Mouse (Mus musculus): ENCODE measurements around the gene Cyp2b10.
A peak's percentile ranks its signal among the peaks of the same experiment; 100 is the strongest.
"Not testable (repeated sequence)": the region's sequence is repeated elsewhere in the genome, so short reads cannot be mapped to it uniquely, and the experiment has no call there.

The Cyp2b10 gene

GRCm38 (mm10) chr7:25897411-25897810 is at the start of gene Cyp2b10:
Cyp2b10 (plus strand) TSS chr7:25897620.
- no peak for DNase-seq

GRCm38 (mm10) chr7:25847722-25848443 is 49.5 kb upstream of the Cyp2b10 start:
- DNase-seq = peak; percentile 80

- no peak for DNase-seq
These were observed 49.0 kb upstream of the Cyp2b10 start for GRCm38 (mm10) chr7:25848444-25848812.

GRCm38 (mm10) chr7:25855082-25855481 is 42.3 kb upstream of the Cyp2b10 start:
- peak; percentile 37 for DNase-seq

- no peak for DNase-seq
These were observed 37.2 kb upstream of the Cyp2b10 start for GRCm38 (mm10) chr7:25859962-25860870.

- DNase-seq = no peak
These were observed 35.1 kb upstream of the Cyp2b10 start for GRCm38 (mm10) chr7:25862365-25862764.

GRCm38 (mm10) chr7:25863756-25864155 is 33.7 kb upstream of the Cyp2b10 start:
- DNase-seq = no peak

- no peak for DNase-seq
These were observed 32.6 kb upstream of the Cyp2b10 start for GRCm38 (mm10) chr7:25864861-25865260.

- no peak for DNase-seq
These were observed 27.6 kb upstream of the Cyp2b10 start for GRCm38 (mm10) chr7:25869789-25870188.

GRCm38 (mm10) chr7:25872624-25873023 is 24.8 kb upstream of the Cyp2b10 start:
- DNase-seq = no peak

GRCm38 (mm10) chr7:25878735-25879134 is 18.7 kb upstream of the Cyp2b10 start:
- no peak for DNase-seq

- not testable (repeated sequence) for DNase-seq
These were observed 16.7 kb upstream of the Cyp2b10 start for GRCm38 (mm10) chr7:25880721-25881120.

- DNase-seq = no peak
These were observed 13.1 kb upstream of the Cyp2b10 start for GRCm38 (mm10) chr7:25884272-25884671.

GRCm38 (mm10) chr7:25887758-25888157 is 9.7 kb upstream of the Cyp2b10 start:
- DNase-seq = no peak

GRCm38 (mm10) chr7:25893159-25893558 is 4.3 kb upstream of the Cyp2b10 start:
- no peak for DNase-seq

GRCm38 (mm10) chr7:25895162-25895561 is 2.3 kb upstream of the Cyp2b10 start:
- no peak for DNase-seq

GRCm38 (mm10) chr7:25898064-25898463 is 644 bp downstream of the Cyp2b10 start:
- no peak for DNase-seq

- no peak for DNase-seq
These were observed 4.8 kb downstream of the Cyp2b10 start for GRCm38 (mm10) chr7:25902061-25902690.

GRCm38 (mm10) chr7:25903156-25903555 is 5.7 kb downstream of the Cyp2b10 start:
- no peak for DNase-seq

- no peak for DNase-seq
These were observed 6.6 kb downstream of the Cyp2b10 start for GRCm38 (mm10) chr7:25904066-25904465.

- no peak for DNase-seq
These were observed 7.1 kb downstream of the Cyp2b10 start for GRCm38 (mm10) chr7:25904489-25904888.

GRCm38 (mm10) chr7:25907380-25907779 is 10.0 kb downstream of the Cyp2b10 start:
- DNase-seq = no peak

- DNase-seq = no peak
These were observed 12.6 kb downstream of the Cyp2b10 start for GRCm38 (mm10) chr7:25910046-25910445.

GRCm38 (mm10) chr7:25916116-25916515 is 18.7 kb downstream of the Cyp2b10 start:
- DNase-seq = no peak
